Mouse (Mus musculus) left cerebral cortex, postnatal 10 days (tissue): Measurements from ENCODE around the gene Traf4. TPM values are rescaled to one million over a fixed set of nuclear protein-coding genes. Genes with fewer than 3 reads are reported as not detected.

Experiments
- DNase-seq, 2 experiments: peaks; one replicate each; pipeline ENCODE4 v3.0.0; 2021 to 2022; ENCODE audit warnings: low spot score in 2 of 2, mixed read lengths in 1 of 2; ENCODE audit errors: extremely low spot score in 1 of 2
- intact Hi-C: fragments of 180-260 bp; cut with DNase I; formaldehyde crosslinking; loops from one replicate; pipeline ENCODE4 v1.15.1; 2025
- total RNA-seq, 2 experiments: library from RNA; stranded (reverse); gene quantifications; 2 replicates each; pipeline ENCODE4 v1.2.3; 2021

Traf4 gene
- total RNA-seq, 2 experiments from 2014 or later = 31.0 to 32.6 TPM

DNA sequence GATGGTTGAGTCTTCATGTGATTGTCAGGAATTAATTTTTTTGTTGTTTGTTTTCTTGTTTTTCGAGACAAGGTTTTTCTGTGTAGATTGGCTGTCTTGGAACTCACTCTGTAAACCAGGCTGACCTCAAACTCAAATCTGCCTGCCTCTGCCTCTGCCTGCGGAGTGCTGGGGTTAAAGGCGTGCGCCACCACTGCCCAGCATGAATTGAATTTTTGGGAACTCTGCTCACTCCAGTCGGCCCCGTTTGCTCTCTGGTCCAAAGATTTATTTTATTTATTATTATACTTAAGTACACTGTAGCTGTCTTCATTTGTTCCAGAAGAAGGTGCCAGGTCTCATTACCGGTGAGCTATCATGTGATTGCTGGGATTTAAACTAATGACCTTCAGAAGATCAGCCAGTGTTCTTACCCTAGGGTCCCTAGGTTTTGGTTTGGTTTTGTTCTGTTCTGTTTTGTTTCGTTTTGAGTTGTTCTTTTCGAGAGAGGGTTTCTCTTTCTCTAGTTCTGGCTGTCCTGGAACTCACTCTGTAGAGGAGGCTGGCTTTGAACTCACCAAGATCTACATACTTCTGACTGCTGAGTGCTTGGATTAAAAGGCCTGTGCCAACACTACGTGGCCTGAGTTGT is 18.6 kb upstream of the Traf4 start:
- no peak for DNase-seq
- intact Hi-C loops = no loop called here

DNA sequence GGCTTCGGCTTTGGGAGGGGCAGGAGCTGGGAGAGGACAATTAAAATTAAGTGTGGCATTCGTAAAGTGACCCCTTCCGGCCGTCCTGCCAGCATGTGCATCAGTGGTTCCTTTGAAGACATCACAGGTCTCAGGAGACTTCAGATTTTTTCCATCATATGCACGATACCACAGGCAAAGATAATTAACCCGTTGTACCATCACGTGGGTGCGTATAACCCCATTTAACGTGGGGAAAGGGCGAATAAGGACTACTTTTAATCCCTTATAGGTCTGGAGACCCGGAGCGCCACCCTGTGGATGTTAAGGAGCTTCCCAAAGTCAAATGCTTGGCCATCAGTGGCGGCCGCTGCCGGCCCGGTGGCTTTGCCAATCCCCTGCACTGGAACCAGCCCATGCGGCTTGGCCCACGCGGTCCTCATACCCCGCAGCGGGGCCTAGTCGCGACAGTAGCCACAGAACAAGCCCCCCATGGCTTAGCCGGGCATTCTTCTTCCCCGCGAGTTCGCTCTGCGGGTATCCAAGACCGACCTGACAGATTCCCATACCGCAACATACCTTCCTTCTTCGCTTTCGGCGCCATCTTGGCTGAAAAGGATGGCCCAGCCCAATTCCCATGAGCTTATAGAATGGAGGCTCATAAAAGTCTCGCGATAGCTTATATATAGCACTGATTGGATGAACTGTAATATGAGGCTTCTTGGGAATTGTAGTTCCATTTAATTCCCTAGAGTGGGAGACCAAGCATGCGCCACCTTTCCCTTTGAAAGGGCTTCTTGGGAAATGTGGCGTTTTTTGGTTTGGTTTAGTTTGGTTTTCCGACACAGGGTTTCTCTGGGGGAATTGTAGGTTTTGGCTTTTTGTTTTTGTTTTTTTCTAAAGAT is 17.8 kb upstream of the Traf4 start, which contains the start of gene Rpl23a:
Gene Rpl23a (minus strand): TSS at position 624 of the 884 bp plus-strand sequence.
- intact Hi-C loops = no loop called here
- peak; percentile 84 to 89 for DNase-seq

DNA sequence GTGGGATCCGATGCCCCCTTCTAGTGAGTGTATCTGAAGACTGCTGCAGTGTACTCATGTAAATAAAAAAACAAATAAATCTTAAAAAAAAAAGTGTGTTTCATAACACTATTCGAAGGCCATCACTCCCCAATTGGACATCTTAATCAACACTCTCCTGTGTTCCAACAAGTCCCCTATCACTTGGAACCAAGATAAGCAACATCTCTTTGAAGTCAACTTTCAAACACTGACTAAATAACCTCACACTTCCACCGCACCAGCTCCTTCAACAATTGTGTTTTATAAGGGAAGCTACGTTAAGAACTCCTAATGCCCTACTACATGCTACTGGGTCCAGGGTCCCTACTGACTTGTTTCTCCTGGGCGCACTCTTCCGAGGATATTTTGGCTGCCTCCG is 17.1 kb upstream of the Traf4 start:
- intact Hi-C loops = no loop called here
- no peak for DNase-seq

DNA sequence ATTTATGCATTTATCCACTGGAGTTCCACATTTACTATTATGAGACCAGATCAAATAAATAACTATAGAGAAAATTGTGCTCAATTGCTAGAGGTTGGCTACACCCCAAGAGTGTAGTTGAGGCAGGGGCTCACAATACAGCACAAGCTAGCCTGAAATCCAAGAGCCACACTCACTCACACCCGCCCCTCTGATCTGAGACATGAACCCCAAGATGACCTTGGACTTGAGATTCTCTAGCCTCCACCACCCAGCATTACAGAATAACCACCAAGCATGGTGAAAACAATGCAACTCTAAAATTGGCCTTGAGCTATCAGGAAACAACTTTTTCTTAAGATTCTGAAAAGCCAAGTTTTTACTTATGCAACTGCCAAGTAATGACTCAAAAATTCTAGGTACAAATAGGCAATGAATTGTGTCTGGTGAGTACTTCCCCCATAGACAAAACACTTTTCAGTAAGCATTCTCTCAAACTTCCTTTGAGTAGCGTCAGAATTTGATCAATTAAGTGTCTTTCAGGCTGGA is 16.5 kb upstream of the Traf4 start:
- intact Hi-C loops = no loop called here
- no peak for DNase-seq

DNA sequence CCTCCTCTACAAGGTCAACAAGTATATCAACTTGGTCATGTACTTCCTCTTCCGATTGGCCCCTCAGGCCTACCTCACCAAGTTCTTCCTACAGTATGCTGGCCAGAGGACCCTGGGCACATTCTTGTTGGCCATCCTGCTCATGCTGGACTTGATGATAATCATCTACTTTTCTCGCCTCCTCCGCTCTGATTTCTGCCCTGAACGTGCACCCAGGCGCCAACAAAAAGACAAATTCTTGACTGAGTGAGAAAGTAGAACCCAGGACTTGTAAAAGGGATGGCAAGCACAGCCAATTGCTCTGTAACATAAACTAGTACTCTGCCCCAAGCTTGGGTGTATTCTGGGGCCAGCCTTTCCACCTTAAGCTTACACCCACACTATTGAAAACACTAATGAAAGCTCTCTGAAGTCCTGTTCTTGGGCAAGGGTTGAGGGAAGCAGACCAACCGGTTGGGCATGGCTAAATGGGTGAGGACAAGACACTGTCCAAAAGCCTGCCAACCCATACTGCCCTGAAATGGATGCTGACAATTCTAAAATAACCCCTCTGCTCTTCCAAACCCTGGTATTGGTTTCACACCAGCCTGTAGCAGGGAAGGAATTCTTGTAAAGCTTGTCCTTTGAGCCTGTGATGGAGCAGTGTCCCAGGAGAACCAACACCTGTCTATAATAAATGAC is 14.8 kb upstream of the Traf4 start:
- no peak for DNase-seq
- intact Hi-C loops = no loop called here

DNA sequence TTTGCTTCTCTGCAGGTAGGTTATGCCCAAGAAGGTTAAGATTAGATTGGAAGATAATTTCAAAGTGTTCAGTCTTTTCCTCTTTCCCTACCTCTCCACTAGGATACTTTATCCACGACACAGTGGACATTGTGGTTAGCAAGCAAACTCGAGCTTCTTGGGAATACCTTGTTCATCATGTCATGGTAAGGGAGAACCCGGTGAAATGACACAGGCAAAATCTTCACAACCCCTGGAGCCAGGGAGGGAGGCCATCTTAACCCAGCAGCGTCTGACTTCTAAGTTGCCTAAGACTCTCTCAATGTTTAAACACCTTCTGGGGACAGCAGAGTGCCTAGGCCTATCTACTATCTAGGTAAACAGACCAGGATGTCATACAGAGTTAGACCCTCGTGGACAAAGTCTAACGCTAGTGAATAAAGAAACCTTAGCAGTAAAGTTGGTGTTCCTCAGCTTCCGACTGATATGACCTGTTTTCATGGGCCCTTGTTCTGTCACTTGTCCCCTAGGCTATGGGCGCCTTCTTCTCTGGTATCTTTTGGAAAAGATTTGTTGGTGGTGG is 14.1 kb upstream of the Traf4 start:
- DNase-seq = no peak
- intact Hi-C loops = loop anchor here (5.0 to 10.0 kb wide), 3 partner anchors 117 to 355 kb away; partner anchors contain the start of gene Phf12

DNA sequence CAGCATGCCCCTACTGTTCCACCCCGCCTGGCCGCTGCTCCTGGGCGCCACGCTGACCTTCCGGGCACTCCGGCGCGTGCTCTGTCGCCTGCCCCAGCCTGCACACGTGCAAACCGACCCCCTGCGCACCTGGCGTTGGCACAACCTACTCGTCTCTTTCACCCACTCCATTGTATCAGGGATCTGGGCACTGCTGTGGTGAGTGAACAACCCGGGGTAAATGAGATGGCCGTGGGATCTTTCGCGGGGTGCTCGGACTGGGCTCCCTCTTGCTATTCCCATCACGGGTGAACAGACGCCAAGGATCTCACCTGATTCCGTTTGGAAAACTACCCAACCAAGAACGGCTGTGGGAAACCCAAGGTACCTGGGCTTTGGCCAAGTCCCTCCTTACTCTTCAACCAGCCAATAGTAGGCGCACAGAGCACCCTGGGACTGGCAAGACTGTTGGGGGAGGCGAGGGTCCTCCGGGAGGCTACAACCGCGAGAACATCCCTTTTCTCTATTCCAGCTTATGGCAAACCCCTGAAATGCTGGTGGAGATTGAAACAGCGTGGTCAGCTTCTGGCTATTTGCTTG is 13.6 kb upstream of the Traf4 start:
- peak; percentile 76 to 82 for DNase-seq
- intact Hi-C loops = loop anchor here (5.0 to 10.0 kb wide), 3 partner anchors 117 to 354 kb away; partner anchors contain the start of gene Phf12

DNA sequence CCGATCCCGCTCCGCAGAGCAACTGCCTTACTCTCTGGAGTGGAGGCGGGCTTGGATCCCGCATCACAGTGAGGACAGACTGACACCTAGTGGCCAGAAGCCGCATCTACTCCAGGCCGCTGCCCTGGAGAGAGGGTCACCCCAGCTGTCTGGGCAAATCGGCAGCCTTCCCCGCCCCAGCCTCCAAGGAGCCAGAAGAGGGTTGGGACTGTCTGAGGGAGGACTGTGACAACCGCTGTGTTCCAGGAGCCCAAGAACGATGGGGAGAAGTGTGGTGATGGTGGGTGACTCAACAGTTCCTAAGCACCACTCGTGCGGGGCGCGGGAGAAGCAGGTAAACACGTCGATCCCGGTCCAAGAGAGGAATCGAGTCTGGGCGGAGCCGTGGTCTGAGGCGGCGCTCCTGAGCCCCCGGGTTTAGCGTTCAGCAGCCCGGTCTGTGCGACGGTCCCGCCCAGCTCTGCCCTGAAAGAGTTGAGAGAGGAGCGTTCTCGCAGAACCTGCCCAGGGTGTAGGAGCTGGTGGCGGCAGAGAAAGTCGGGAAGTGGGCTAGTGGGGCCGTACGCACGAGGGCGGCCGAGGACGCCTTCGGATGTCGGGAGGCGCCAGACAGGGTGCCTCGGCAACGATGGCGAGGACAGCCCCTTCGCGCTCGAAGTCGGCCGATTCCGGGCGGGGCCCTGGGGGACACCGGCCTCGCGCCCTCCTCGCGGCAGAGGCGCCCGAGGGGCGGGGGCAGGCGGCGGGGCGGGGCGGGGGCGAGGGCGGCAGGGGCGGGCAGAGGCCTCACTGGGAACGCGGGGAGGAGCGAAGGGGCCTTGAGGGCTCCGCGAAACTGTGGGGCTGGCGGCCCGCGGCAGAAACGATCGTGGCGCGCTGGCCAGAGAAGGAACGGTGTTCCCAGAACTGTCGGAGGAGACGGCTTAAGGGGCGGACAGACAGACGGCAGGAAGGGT is 12.8 kb upstream of the Traf4 start:
- peak; percentile 93 to 95 for DNase-seq
- intact Hi-C loops = loop anchor here (2.0 to 10.0 kb wide), 4 partner anchors 116 to 353 kb away; partner anchors contain the start of gene Phf12

DNA sequence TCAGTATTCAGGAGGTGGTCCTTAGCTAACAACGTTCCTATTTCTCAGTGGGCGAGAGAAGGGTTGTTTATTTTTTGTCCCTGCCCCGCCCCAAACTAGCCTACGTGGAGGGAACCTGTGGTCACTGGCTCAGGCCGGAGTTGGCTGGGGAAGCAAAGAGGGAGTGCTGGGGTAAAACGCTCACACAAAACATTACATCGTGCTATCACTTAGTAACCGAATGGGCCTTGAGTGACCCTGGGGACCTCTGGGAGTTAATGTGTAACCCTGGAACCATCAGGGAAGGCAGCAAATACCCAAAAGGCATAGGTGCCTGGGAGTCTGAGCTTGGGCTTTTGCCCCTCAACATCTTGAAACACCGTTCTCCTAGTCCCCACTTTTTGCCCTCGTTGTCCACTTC is 12.0 kb upstream of the Traf4 start:
- intact Hi-C loops = loop anchor here (2.0 to 10.0 kb wide), 4 partner anchors 115 to 353 kb away; partner anchors contain the start of gene Phf12
- peak in 1 of 2 experiments; percentile 55 for DNase-seq

DNA sequence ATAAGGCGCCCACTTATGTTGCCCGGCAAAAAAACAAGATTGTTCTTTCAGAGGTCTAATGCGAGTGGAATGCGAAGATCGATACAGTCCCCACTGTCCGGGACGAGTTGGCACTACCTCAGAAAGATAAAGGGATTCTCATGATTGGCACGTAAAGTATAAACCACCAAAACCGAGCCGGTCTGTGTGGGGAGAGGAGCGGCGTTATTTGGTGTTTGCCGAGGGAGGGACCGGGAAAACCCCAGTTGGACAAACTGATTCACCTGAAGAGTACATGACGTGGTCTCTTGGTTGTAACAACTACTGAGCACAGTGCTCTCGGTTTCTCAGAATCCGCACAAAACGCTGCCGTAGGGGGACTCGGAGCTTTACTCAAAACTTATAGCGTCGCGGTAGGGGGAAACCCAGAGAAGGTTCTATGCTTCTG is 11.5 kb upstream of the Traf4 start:
- intact Hi-C loops = loop anchor here (2.0 to 10.0 kb wide), 4 partner anchors 115 to 352 kb away; partner anchors contain the start of gene Phf12
- no peak for DNase-seq

DNA sequence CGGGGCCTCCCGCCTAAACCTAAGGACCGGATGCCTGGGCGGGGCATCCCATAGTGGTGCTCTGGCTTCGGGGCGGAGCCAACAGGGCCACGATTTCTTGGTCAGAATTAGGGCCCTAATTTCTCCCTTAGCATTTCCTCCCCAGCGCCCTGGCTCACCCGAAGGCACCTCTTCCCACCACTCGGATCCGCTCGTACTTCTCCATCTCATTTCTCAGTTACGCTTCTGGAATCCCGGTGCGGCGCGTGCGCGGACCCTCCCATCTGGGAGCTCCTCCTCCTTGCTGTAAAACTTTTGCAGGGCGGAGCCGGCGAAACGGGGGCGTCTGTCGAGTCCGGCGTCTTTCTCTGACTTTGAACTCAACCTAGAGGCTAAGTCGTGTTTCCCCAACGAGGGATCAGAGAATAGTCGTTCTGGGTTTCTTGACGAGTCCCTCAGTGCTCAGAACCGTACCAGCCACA is 11.0 kb upstream of the Traf4 start, which contains the start of the genes Nek8 and Tlcd1:
Gene Nek8 (minus strand): TSS at position 274 of the 461 bp plus-strand sequence.
Gene Tlcd1 (plus strand): TSS at position 310 of the 461 bp plus-strand sequence.
- intact Hi-C loops = loop anchor here (2.0 to 10.0 kb wide), 4 partner anchors 114 to 352 kb away; partner anchors contain the start of gene Phf12
- peak in 1 of 2 experiments; percentile 90 for DNase-seq

DNA sequence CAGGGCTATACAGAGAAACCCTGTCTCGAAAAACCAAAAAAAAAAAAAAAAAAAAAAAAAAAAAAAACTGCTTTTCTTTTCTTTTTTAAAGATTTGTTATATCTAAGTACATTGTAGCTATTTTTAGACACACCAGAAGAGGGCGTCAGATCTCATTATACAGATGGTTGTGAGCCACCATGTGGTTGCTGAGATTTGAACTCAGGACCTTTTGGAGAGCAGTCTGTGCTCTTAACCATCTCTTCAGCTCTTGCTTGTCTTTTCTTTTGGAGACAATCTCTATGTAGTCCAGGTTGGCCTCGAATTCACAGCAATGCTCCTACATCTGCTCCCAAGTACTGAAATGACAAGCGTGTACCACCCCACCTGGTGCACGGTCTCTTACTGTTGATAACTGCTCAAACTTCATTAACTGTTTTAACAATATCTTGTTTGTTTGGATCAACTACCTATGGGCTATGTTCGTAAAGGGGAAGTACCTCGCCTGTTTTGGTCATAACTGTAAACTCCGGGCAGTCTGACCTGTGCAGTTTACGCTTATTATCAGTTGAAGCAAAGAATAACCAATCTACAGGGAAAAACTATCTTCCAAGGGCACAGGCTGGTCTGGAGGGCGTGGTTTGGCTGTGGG is 10.5 kb upstream of the Traf4 start:
- no peak for DNase-seq
- intact Hi-C loops = loop anchor here (2.0 to 10.0 kb wide), 4 partner anchors 114 to 351 kb away; partner anchors contain the start of gene Phf12

DNA sequence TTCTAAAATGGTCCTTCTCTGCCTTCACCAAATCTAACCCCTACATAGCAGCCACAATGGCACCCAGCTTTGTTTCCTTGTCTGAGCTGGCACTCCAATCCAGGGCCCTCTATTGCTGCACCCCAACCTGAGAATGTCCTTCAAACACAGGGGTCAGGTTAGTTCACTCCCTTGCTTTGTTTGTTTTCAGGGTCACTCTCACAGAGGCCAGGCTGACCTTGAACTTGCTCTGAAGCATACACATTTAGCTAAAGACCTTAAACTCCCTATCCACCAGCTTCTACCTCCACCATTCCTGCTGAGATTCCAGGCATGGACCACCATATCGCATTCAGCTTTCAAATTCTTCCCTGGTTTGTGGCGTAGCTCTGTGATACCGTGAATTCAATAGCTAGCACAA is 9.1 kb upstream of the Traf4 start:
- intact Hi-C loops = loop anchor here (10.0 kb wide), 1 partner anchor 350 kb away; no protein-coding TSS in a partner anchor
- DNase-seq = no peak

DNA sequence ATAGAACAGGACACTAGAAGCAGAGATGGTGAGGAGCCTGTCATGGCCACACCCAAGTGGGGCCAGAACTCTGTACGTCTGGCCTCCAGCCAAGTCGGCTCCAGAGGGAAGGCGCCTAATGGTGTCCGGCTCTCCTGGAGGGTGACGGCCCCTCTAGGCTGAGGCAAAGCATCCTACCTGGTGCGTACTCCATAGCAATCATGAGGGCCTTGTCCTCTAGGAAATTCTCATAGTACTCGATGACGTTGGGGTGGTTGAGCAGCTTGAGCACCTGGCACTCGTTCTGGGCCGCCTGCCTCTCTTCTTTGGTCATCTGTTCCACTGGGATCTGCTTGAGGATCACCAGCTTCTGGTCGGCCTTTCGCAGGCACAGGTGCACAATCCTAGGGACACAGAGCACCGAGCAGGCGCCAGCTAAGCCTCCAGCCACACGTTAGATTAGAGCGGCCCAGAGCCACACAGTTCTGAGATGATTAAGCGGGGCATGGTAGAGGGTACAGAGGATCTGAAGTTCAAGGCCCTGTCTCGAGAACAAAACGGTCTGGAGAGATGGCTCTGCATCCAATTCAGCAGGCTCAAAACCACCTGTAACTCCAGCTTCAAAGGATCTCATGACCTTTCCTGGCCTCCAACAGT is 7.5 kb upstream of the Traf4 start:
- intact Hi-C loops = loop anchor here (10.0 kb wide), 1 partner anchor 348 kb away; no protein-coding TSS in a partner anchor
- DNase-seq = peak in 1 of 2 experiments; percentile 54

DNA sequence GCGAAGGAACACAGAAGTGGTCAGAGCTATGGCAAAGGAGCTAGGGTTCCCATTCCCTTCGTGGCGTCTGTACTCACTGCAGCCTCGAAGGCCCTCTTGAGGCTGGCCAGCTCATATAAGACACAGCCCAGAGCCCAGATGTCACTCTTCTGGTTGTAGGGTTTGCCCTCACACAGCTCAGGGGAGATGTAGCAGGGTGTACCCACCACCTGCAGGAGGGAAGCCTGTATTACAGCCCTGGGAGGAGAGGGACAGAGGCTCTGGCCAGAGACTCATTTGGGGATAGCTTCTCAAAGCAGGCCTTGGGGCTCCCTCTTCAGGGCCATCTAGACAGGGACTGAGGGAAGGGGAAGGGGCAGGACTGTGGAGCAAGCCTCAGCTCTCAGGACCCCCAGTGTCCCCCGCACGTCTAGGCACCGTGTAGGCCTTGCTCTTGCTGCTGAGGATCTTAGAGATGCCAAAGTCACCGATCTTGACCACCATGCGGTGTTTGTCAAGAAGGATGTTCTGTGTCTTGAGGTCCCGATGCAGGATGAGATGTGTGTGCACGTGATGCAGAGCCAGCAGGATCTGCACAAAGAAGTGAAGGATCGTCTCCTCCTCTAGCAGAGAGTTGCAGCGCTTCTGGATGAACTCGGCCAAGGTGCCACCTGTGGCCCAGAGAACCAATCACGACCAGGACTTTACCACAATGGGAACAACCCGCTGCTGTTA is 6.8 kb upstream of the Traf4 start:
- intact Hi-C loops = loop anchor here (10.0 kb wide), 1 partner anchor 347 kb away; no protein-coding TSS in a partner anchor
- DNase-seq = no peak
